Mouse (Mus musculus) heart, adult 9 months (tissue): ENCODE data around the gene R3hdm2.

ENCODE experiments used
- DNase-seq, 2 experiments: peaks; one replicate each; pipeline ENCODE4 v3.0.0; 2022; ENCODE audit warnings: low spot score in 2 of 2

The R3hdm2 gene

DNA sequence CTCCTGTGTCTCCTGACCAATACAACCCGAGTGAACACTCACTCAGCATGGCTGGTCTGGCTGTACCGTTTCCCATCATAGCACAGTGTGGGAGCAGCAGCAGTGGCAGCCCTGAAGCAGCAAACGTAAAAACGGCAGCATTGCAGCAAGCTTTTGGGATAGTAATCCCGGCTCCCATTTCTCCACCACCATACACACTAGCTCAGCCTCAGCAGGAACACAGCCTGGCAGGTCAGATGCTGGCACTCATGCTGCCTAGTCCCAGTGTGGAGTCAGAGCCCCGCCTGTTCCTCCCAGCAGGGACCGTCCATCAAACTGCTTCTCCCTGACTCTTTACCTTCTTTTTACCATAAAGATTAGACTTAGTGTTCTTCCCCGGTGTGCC, 111.0 kb downstream of the R3hdm2 start:
- DNase-seq: no peak

GRCm38 (mm10) chr10:127492118-127492517, 112.0 kb downstream of the R3hdm2 start:
- no peak for DNase-seq

GRCm38 (mm10) chr10:127496156-127496555, 116.0 kb downstream of the R3hdm2 start:
- DNase-seq: no peak

GRCm38 (mm10) chr10:127499516-127499915, 119.4 kb downstream of the R3hdm2 start:
- no peak for DNase-seq

DNA sequence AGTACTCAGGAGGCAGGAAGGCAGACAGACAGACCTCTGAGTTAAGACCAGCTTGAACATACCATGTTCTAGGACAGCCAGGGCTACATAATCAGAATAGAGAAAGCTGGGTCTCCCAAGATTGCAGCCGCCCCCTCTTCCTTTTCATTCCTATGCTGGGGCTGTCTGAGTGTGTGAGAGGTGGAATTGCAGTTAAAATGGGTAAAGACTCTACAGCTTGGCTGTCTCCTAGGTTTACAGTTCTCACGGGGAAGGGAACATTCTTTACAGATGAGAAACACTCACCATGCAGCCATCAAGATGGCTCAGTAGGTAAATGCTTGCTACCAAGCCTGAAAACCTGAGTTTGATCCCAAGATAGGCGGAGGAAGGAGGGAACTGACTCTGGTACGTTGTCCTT, 119.9 kb downstream of the R3hdm2 start:
- DNase-seq: no peak

DNA sequence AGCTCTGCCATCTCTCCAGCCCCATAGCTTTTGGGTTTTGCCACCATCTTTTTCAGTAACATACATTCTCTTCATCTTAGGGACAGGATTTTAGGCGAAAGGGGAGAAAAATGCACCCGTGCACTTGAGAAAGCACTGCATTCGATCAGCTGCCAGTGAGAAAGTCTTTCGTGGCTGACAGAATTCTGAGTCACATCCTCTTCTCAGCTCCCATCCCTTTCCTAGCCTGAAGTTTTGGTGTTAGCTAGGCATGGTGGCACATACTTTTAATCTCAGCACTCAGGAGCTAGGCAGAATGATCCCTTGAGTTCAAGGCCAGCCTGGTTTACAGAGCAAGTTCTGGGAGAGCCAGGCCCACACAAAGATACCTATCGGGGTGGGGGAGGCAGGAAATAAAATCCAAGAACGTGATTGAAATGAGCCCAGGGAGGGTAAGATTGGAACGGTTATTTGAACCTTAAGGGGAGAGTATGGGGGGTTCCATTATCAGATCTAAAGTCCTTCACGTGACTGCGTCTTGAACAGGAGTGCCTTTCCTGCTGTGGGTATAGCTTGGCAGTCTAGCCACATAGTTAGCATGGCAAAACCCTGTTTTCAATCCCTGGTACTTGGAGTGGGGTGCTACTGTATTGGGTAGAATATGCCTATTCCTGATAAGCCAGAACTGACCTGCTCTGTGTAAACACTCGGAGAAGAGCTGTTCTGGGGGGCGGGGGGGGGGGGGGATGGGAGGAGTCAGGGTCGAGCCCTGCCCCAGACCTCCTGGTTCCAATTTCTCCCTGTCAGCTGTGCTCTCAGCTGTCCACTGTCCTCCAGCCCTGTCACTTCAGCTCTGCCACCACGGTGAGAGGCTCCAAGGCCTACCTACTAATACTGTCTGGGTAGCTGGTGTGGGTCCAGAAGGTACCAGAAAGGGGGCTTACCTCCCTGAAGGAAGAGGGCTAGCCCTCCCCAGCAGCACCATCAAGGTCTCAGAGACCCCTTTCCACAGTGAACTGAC, 121.1 kb downstream of the R3hdm2 start, which contains the start of gene Stac3:
Gene Stac3 (plus strand): TSS at position 793 of the 1,000 bp plus-strand sequence.
- no peak for DNase-seq

DNA sequence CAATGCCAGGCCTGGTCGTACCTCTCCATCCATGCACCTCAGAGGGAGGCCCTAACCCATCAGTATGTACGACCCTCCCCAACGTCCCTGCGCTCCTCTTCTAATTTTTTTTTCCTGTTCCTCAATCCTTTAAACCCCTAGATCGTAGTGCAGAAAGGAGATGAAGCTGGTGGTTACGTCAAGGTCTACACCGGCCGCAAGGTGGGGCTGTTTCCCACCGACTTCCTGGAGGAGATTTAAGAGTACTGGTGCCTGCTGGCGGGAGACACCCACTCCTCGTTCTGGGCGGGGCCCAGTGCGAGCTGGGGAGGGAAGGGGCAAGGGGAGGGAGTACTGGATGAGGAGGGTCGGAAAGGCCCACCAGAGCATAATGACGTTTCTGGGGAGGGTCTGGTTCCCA, 128.1 kb downstream of the R3hdm2 start:
- DNase-seq: peak in 1 of 2 experiments; percentile 35

GRCm38 (mm10) chr10:127509051-127509836, 129.1 kb downstream of the R3hdm2 start:
- DNase-seq: peak; percentile 53 to 61

GRCm38 (mm10) chr10:127509837-127510701, 129.9 kb downstream of the R3hdm2 start:
- no peak for DNase-seq

DNA sequence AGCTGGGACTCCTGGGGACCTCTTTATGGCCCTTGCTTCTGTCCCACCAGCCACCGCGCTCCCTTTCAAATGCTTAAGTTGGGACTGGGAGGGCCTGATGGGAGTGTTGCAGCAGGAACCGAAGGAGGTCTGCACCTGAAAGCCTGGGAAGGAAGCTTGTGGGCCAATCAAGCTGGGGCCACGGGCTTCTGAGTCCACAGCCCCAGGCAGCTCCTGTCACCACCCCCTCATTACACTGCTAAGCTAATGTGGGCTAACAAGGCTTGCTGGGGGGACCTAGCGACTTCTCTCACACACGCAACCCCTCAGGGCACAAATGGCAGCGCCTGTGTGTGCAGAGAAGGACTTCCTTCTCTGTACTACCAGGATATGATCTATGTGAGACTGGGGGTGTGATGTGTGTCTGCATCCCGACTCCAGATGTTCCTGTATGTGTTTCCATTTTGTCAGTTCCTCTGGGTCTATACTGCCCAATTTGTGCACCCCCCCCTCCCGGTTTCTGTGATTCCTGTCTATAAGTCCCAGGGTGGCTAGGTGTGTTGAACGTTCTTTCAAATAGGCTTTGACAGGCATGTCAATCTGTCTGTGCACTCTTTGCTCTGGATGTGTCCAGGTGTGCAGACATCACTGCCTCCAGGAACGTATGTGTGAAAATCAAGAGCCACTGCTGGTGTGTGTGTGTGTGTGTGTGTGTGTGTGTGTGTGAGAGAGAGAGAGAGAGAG, 130.9 kb downstream of the R3hdm2 start:
- no peak for DNase-seq

- no peak for DNase-seq
These were observed 131.6 kb downstream of the R3hdm2 start for GRCm38 (mm10) chr10:127511634-127512306.

DNA sequence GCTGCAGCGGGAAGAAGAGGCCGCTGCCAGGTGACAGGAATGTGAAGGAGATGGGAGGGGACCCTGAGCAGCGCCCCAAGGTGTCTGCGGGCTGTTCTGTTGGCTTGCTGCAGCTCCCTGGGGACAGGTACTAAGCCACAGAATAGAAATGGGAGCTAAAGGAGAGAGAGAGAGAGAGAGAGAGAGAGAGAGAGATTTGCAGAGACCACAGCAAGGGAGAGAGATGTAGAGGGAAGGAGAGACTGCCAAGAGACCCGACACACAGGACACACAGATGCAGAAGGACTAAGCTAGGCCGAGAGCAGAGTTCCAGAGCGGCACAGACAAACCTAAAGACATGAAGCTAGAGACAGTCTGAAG, 132.2 kb downstream of the R3hdm2 start:
- DNase-seq: no peak

DNA sequence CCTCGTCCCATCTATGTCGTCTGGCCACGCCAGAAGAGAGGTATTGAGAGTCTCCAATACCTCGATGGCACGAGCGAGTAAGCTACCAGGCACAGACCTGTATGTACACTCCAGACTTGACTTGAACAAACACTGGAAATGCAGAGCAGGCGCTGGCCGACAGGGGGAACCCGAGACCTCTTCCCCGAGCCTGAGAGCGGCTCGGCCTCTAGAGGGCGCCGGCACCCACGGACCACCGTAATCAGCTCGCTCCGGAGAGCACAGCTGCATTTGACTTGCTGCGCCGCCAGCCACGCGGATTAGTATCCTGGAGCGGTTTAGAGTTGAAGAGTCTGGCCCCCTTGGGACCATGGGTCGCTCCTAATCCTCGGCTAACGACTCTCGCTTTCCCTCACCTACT, 132.7 kb downstream of the R3hdm2 start:
- DNase-seq: peak; percentile 82 to 94

- no peak for DNase-seq
These were observed 133.5 kb downstream of the R3hdm2 start for GRCm38 (mm10) chr10:127513501-127514091.

DNA sequence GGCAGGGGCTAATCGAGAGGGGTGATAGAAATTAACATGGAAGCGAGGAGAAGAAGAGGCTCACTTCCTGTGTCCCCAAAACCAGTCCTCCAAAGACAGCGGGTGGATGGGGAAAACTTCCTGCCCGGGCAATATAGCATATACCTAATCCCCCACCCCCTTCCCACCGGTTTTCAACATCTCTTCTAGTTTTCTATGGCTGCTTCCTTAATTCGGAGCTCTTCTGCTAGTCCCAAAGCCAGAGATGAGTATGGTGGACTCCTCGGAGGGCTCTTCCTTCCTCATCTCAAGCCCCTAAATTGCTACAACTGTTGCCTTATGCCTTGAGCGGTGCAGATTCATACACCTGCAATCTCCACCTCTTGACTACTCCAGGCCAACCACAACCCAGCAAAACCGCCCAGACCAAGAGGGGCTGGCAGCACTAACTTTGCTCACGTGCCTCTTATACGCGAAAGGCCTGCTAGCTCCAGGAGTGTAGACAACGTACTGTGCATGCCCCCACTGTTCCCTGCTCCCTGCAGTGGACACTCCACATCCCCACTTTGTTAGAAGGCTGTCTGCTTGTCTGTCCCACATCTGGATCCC, 134.1 kb downstream of the R3hdm2 start:
- no peak for DNase-seq

DNA sequence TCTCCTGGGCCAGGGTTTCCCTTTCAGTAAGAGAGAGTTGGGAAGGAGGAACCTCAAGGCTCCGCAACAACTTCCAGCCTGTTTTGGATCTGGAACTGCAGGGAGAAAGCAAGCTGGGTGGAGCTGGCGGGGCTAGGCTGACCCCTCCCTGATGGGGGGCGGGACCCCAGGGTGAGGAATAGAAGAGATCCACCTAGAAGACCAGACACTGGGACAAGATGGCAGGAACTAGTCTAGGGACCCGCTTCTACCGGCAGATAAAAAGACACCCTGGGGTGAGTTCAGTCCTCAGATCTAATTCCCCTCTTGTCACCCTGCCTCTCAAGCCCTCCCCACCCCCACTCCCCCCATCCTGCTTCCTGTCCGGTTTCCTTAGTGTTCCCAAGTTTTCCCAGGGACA, 134.6 kb downstream of the R3hdm2 start, which contains the start of gene Ndufa4l2:
Gene Ndufa4l2 (plus strand): TSS at position 204 of the 400 bp plus-strand sequence.
- peak; percentile 68 to 81 for DNase-seq

- DNase-seq: no peak
These were observed 135.3 kb downstream of the R3hdm2 start for GRCm38 (mm10) chr10:127515271-127515982.

DNA sequence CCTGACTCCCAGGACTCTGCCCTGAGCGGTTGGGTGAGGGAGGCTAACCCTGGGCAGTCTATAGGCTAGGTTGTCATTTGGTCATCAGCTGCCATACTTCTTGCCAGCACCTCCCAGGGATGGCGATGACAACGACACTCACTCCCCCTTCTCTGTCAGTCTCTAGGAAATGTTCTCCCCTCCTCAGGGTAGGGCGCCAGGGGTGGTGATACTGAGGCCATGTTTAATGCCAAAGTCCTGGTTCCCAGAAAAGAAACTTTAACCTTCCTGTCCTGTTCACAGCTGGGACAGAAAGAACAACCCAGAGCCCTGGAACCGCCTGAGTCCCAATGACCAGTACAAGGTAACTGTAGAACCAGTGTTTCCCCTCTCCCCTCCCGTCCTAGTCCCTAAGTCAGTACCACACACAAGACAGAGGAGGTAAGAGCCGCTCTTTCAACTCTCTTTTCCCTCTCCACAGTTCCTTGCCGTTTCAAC, 135.9 kb downstream of the R3hdm2 start:
- no peak for DNase-seq
